In genomic region chr5:135702682-135703192, GRCm38 (mm10) we compare ENCODE assay signal across 8 mouse cellular contexts. TPM values are rescaled to one million over a fixed set of nuclear protein-coding genes. Genes with fewer than 3 reads are reported as not detected.
DNase-seq lines count a peak whose midpoint lies in the region; ATAC-seq lines count a peak whose summit lies in the region.

No protein-coding gene starts in this region.

- DNase-seq in kidney, adult 9 months, result peak; percentile 57
- DNase-seq in kidney, adult 11 months, result no peak
- peak; percentile 60 for DNase-seq in c-Kit-positive CD71-positive TER-119-negative erythroid progenitor cells, embryonic 14.5 days (ENCODE audit: low read depth)
- peak; percentile 82 for DNase-seq in lung, postnatal 10 days
- peak; percentile 54 to 72 for DNase-seq in spleen, postnatal 4 days (ENCODE audit: low spot score in 2 of 2)
- no peak for DNase-seq in yolk sac, embryonic 10.5 days (ENCODE audit: low spot score)
- no peak for DNase-seq in kidney, adult 8-10 months

- peak; percentile 92 for ATAC-seq in inflammation-experienced regulatory T-cells, adult 6 months

RNA-seq across cellular contexts. Expression of gene Por, which starts 32.9 kb away (rescaled TPM):
- polyA plus RNA-seq in inflammation-experienced regulatory T-cells, adult 6 months (2017; shearing (Covaris generic)), result 10 to 100 TPM; 21.7 to 30.1 (median 25.1) TPM

RNA-seq across cellular contexts. Expression of gene Tmem120a, which starts 41.5 kb away (rescaled TPM):
- 10 to 100 TPM; 31.4 to 58.5 (median 39.4) TPM for polyA plus RNA-seq in inflammation-experienced regulatory T-cells, adult 6 months (2017; shearing (Covaris generic))

Comparison
In these comparisons a context has a peak if more than half of its experiments do, and no peak if none do; other contexts are left out.
1. DNase-seq: peak in kidney, adult 9 months (single experiment), c-Kit-positive CD71-positive TER-119-negative erythroid progenitor cells, embryonic 14.5 days (single experiment), lung, postnatal 10 days (single experiment) and spleen, postnatal 4 days (2 of 2); none in kidney, adult 11 months (single experiment), yolk sac, embryonic 10.5 days (single experiment) and kidney, adult 8-10 months (0 of 2).